Mouse (Mus musculus): Measurements from ENCODE around the gene Icos. TPM values are rescaled to one million over a fixed set of nuclear protein-coding genes. Genes with fewer than 3 reads are reported as not detected.

The Icos gene
- not detected for polyA plus RNA-seq (2015; fragmentation: Illumina TruSeq; extraction: RNeasy Lipid Tissue Mini Kit (QIAGEN cat#74804); ENCODE audit: insufficient read depth, low read depth, low replicate concordance)

GRCm38 (mm10) chr1:60977641-60978040 lies at the start of gene Icos:
Icos (plus strand) TSS chr1:60977927.

Other genes with a start within 250 kb of the Icos start
- not detected for gene Ctla4, start 90.9 kb upstream of the Icos start, polyA plus RNA-seq (2015; fragmentation: Illumina TruSeq; extraction: RNeasy Lipid Tissue Mini Kit (QIAGEN cat#74804); ENCODE audit: insufficient read depth, low read depth, low replicate concordance)

Data from pancreas, adult 10 weeks (tissue).